Mouse (Mus musculus) forebrain, embryonic 11.5 days (tissue): Measurements from ENCODE around the gene Gm20388. TPM values are rescaled to one million over a fixed set of nuclear protein-coding genes. Genes with fewer than 3 reads are reported as not detected.

Experiments
- ATAC-seq: fragments of 200-750 bp; cut with Nextera tagmentation; replicated peaks from 2 replicates; pipeline ENCODE4 v1.8.0; 2017; ENCODE audit warnings: moderate TSS enrichment; ENCODE audit not compliant: low FRiP score
- DNase-seq: peaks from one replicate; pipeline ENCODE4 v3.0.0-alpha.2; 2017; ENCODE audit warnings: low spot score
- H3K27ac ChIP-seq: fragments of 300-500 bp; sonication (generic); 2 replicates; pipeline ENCODE4 v1.5.1; 2014; ENCODE audit warnings: low read depth, low read length
- H3K27me3 ChIP-seq: fragments of 300-500 bp; sonication (generic); 2 replicates; pipeline ENCODE4 v1.6.1; 2014; ENCODE audit warnings: mild to moderate bottlenecking, low read length, mixed read lengths; ENCODE audit not compliant: control insufficient read depth, insufficient read depth
- H3K36me3 ChIP-seq: fragments of 300-500 bp; sonication (generic); 2 replicates; pipeline ENCODE4 v1.6.1; 2014; ENCODE audit warnings: mild to moderate bottlenecking, low read length, moderate library complexity, mixed read lengths; ENCODE audit not compliant: control insufficient read depth, insufficient read depth
- H3K4me1 ChIP-seq: fragments of 300-500 bp; sonication (generic); replicated peaks from 2 replicates; pipeline ENCODE4 v1.6.1; 2014; ENCODE audit warnings: low read length, mixed read lengths; ENCODE audit not compliant: control insufficient read depth, insufficient read depth
- H3K4me2 ChIP-seq: fragments of 300-500 bp; sonication (generic); 2 replicates; pipeline ENCODE4 v1.6.1; 2014; ENCODE audit warnings: low read depth, mild to moderate bottlenecking, low read length, moderate library complexity, mixed read lengths; ENCODE audit not compliant: severe bottlenecking
- H3K4me3 ChIP-seq: fragments of 300-500 bp; sonication (generic); 2 replicates; pipeline ENCODE4 v1.5.1; 2014; ENCODE audit warnings: low read depth, low read length
- H3K9ac ChIP-seq: fragments of 300-500 bp; sonication (generic); 2 replicates; pipeline ENCODE4 v1.6.1; 2014; ENCODE audit warnings: low read length
- H3K9me3 ChIP-seq: fragments of 300-500 bp; sonication (generic); 2 replicates; pipeline ENCODE4 v1.6.1; 2016; ENCODE audit warnings: low read length, mixed read lengths; ENCODE audit not compliant: control insufficient read depth
- WGBS: fragments of 180-500 bp; shearing (Covaris S2); extraction: QIAGEN DNeasy Blood & Tissue Kit; methylation state at CpG from one replicate; pipeline ENCODE4 v1.1.7; 2014; 5-methylcytosine and 5-hydroxymethylcytosine counted together
- polyA plus RNA-seq: library from polyadenylated mRNA; unstranded; fragments of >200 nt; fragmentation: Nextera tagmentation; extraction: Ambion mirVana; gene quantifications from 2 replicates; pipeline ENCODE4 v1.2.1, GENCODE M21; 2014

Gene Gm20388
- polyA plus RNA-seq, 1 experiment from 2014 or later: not detected

DNA sequence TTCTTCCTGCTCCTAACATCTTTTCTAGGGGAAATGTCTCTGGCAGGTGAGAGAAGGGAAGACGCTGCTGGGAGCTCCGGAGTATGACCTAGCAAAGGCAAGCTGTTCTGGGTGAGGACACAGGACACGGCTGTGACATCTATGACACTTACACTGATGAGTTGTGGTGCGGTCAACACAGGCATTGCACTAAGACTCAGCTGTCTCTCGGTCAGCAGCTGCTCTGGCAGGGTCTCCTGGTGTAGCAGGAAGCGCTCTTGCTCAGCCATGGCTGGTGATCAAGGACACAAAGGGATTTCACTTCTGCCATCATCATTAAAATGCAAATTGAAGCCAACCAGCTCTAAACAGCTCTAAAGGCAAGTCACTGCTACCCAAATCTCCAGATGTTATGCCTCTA, 3997.0 kb downstream of the Gm20388 start:
- DNase-seq: no peak

DNA sequence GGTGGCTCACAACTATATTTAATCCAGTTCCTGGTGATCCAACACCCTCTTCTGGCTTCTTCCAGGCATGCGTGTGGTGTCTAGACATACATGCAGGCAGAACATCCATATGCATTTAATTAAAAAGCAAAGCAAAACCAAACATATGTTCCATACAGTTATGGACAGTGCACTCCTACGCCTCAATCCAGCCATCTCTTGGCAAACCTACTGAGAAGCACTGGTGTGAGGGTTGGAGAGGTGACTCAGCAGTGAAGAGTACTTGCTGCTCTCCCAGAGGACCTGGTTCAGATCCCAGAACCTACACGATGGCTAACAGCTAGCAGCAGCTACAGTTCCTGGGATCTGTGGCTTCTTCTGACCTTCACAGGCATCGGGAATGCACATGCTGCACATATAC, 4001.6 kb downstream of the Gm20388 start:
- Histone ChIP-seq H3K4me3 (no peak overlapping the region), H3K36me3 (peaks cover 13% of the 10 kb centered on the region), H3K27ac (no peak overlapping the region), H3K9ac (no peak overlapping the region), H3K9me3 (no peaks in the 10 kb centered on the region), H3K27me3 (no peaks in the 10 kb centered on the region), H3K4me2 (no peak overlapping the region), H3K4me1 (no peaks in the 10 kb centered on the region)
- 90% methylated on average over 4 of the region's 4 CpGs for WGBS
- DNase-seq: no peak
- ATAC-seq: no peak

More for the DNA sequence above, 3997.0 kb downstream of the Gm20388 start:
- Histone ChIP-seq H3K9ac (no peak overlapping the region), H3K4me3 (no peak overlapping the region), H3K27ac (no peak overlapping the region), H3K4me2 (no peak overlapping the region), H3K4me1 (no peaks in the 10 kb centered on the region), H3K27me3 (no peaks in the 10 kb centered on the region), H3K9me3 (no peaks in the 10 kb centered on the region), H3K36me3 (peaks cover 19% of the 10 kb centered on the region)
- WGBS: 96% methylated on average over 6 of the region's 6 CpGs
- ATAC-seq: no peak

DNA sequence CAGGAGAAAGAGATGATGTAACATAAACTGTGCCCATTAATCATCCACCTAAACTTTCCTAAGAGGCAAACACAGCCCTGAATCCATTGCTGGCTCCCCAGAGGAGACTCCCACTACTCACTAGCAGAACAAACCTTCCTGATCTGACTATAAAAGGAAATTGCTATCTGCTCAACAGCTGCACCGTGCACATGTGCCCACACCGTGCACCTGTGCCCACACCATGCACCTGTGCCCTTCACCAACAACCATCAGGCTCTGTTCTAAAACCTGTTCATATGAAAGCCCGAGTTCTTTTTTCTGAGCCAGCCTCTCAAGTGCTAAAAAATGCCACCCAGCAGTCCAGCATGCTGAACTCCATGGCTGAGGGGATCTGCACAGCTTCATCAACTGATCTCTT, 4004.0 kb downstream of the Gm20388 start:
- Histone ChIP-seq H3K4me2 (no peak overlapping the region), H3K9me3 (no peaks in the 10 kb centered on the region), H3K4me3 (no peak overlapping the region), H3K27ac (no peak overlapping the region), H3K4me1 (no peaks in the 10 kb centered on the region), H3K9ac (no peak overlapping the region), H3K27me3 (no peaks in the 10 kb centered on the region), H3K36me3 (peaks cover 9% of the 10 kb centered on the region)
- 95% methylated on average over 3 of the region's 3 CpGs for WGBS
- no peak for ATAC-seq
- DNase-seq: no peak

DNA sequence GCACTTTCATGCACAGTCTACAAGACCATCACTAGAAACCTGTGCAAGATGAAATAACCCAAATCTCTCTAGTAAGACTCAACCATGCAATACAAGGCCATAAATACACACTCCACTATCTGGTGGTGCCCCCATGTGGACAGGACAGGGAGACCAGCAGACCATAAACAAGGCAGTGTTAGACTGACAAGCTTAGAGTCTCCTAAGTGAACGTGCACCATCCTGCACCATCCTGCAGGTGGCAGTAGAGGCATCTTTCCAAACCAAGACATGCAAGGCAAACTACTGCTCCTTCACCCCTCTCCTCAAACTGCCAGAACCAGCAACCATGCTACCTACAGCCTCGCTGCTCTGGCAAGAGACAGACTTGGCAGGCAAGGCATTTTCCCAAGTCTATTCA, 4014.1 kb downstream of the Gm20388 start:
- Histone ChIP-seq H3K9me3 (no peaks in the 10 kb centered on the region), H3K27me3 (no peaks in the 10 kb centered on the region), H3K27ac (no peak overlapping the region), H3K4me3 (no peak overlapping the region), H3K9ac (no peak overlapping the region), H3K4me2 (no peak overlapping the region), H3K4me1 (no peaks in the 10 kb centered on the region), H3K36me3 (no peaks in the 10 kb centered on the region; the same call in 1 of the 2 replicates)
- ATAC-seq (peak; percentile 33; the same call in 1 of the 2 replicates), DNase-seq (peak; percentile 87)
- WGBS: 15% methylated on average over 2 of the region's 2 CpGs

DNA sequence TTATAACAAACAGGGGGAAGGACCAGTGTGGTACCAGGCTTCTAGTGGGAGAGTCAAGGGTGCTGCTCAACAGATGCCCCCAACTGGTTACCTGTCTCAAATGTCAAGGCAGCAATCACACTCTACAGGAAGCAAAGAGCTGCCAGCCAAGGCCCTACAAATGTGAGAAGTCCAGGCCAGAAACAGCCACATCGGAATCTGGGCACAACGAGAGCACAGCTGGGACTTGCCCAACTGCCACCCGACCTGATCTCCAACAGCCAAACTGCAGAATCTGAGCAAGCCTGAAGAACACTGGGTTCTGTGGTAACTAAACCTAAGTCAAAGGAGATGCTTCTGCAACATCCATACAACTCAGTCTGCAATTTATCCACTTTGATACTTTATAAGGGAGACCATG, 4015.0 kb downstream of the Gm20388 start:
- Histone ChIP-seq H3K9ac (no peak overlapping the region), H3K4me3 (no peak overlapping the region), H3K36me3 (no peaks in the 10 kb centered on the region; the same call in 1 of the 2 replicates), H3K4me2 (no peak overlapping the region), H3K27ac (no peak overlapping the region), H3K9me3 (no peaks in the 10 kb centered on the region), H3K4me1 (no peaks in the 10 kb centered on the region), H3K27me3 (no peaks in the 10 kb centered on the region)
- no peak for DNase-seq
- 92% methylated on average over 3 of the region's 3 CpGs for WGBS
- ATAC-seq: no peak

DNA sequence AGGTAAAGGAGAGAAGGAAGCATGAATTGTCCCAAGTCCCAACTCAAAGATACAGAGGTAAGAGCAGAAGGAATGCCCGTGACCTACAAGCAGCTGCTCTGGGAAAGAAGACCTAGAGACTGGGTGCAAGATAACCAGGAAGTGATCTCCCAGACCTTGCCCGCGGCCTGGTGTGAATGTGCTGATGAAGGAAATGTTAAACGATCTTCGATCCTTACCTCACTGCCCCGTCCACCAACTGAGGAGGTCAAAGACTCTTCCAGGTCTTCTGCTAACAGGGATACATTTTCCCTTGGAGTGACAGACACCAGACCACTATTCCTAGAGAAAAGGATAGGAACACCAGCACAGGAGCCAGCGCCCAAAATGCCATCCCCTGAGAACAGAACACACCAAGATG, 4018.4 kb downstream of the Gm20388 start:
- Histone ChIP-seq H3K4me2 (no peak overlapping the region), H3K9ac (no peak overlapping the region), H3K9me3 (no peaks in the 10 kb centered on the region), H3K4me1 (no peaks in the 10 kb centered on the region), H3K27me3 (no peaks in the 10 kb centered on the region), H3K4me3 (no peak overlapping the region), H3K36me3 (no peaks in the 10 kb centered on the region; the same call in 1 of the 2 replicates), H3K27ac (no peak overlapping the region)
- ATAC-seq (no peak), DNase-seq (no peak)
- 93% methylated on average over 7 of the region's 7 CpGs for WGBS

DNA sequence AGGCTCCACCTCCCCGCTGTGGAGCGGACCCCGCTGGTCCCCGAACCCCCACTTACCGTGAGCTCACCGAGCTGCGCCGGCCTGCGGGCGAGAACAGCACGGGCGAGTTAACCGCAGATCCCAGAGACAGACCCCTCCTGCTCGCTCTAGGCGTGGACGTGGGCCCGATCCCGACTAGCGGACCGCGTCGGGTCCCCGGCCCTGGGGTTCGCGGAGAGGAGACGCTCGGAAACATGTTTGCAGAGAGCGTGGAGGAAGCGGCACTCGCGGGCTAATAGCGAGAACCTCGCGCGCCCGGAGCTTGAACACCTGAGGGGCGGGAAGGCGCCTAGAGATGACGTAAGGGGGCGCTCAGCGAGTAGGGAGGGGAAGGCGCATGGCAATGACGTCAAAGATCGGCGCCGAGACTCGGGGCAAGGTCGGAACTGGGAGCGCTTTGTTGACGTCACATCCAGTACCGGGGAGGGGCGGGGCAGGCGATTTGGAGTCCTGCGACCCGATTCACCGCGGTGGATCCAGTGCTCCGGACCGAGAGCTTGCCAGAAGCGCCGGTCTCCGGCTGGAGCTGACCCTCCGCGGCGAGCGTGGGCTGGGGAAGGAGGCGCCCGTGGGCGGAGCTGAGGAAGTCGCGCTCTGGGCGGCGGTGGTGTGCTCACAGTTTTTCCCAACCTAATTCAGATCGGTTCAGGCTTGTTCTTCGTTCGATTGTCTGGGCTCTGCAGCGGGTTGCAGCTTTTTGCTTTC, 4038.5 kb downstream of the Gm20388 start, which contains the start of gene Nup133:
TSS of gene Nup133 (minus strand) at position 324 of the 744 bp plus-strand sequence.
- Histone ChIP-seq H3K27me3 (no peaks in the 10 kb centered on the region), H3K4me2 (peak within 1 kb of the TSS; percentile 96), H3K4me3 (peak within 1 kb of the TSS; percentile 99), H3K4me1 (peaks cover 9% of the 10 kb centered on the region; the same call in 1 of the 2 replicates), H3K36me3 (peaks cover 2% of the 10 kb centered on the region; the same call in 1 of the 2 replicates), H3K9ac (peak within 1 kb of the TSS; percentile 88), H3K9me3 (no peaks in the 10 kb centered on the region), H3K27ac (peak within 1 kb of the TSS; percentile 46; the same call in 1 of the 2 replicates)
- WGBS: 1% methylated on average over 77 of the region's 77 CpGs
- ATAC-seq (peak; percentile 88), DNase-seq (peak; percentile 100)

DNA sequence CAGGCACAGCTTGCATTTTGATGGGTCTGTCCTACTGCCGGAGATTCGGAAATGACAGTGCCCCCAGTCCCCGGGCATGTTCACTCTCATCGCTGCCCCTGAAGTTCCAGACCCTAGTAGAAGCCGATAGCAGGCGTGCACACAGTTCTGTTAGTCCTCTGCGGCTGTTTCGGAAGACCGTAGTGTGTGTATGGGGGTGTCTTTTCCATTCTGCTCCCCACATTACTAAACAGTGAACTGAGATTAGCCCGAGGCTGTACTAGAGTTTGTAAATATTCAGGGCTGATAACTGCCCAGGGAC, 4039.0 kb downstream of the Gm20388 start:
- H3K36me3 ChIP-seq: no peaks in the 10 kb centered on the region; the same call in 1 of the 2 replicates
- 4% methylated on average over 10 of the region's 10 CpGs for WGBS
- H3K9ac ChIP-seq: peak overlapping the region; percentile 88
- peak overlapping the region; percentile 96 for H3K4me2 ChIP-seq
- peak overlapping the region; percentile 99 for H3K4me3 ChIP-seq
- DNase-seq (no peak), ATAC-seq (peak; percentile 59)
- peak overlapping the region; percentile 46; the same call in 1 of the 2 replicates for H3K27ac ChIP-seq
- no peaks in the 10 kb centered on the region for H3K27me3 ChIP-seq
- H3K4me1 ChIP-seq: peaks cover 9% of the 10 kb centered on the region; the same call in 1 of the 2 replicates
- no peaks in the 10 kb centered on the region for H3K9me3 ChIP-seq
